In genomic region chr19:14566564-14567021, GRCm38 (mm10) we compare ENCODE assay signal across 9 mouse cellular contexts. TPM values are rescaled to one million over a fixed set of nuclear protein-coding genes. Genes with fewer than 3 reads are reported as not detected.
A peak's percentile ranks its signal among the peaks of the same experiment; 100 is the strongest.
DNase-seq lines count a peak whose midpoint lies in the region; ATAC-seq and TF ChIP-seq lines count a peak whose summit lies in the region.
"Had no signal": no experiment of that assay in that cellular context is flagged by ENCODE, and none has a peak within 500 bp of the region (broad histone marks: within the 10 kb centered on the region; RNA-seq: fewer than 3 reads in every experiment).

No protein-coding gene starts in this region.

- DNase-seq in right cerebral cortex, adult 18-20 months, result peak; percentile 2
- no peak for DNase-seq in right cerebral cortex, postnatal 4 days
- DNase-seq in midbrain, embryonic 10.5 days (ENCODE audit: low spot score), result peak; percentile 56
- DNase-seq in thymus, postnatal 25 days, result no peak
- no peak for DNase-seq in stomach, postnatal 0 days (ENCODE audit: low spot score)
- DNase-seq: thymus, adult 18-20 months had no signal

- no peak for TF ChIP-seq EP300 in stomach, postnatal 0 days (optimal IDR thresholded peaks at IDR 0.05)

- TF ChIP-seq CTCF in stomach, postnatal 0 days (IDR thresholded peaks at IDR 0.05; ENCODE audit: low read depth), result no peak

- H3K36me3 ChIP-seq in forebrain, embryonic 15.5 days, result no peaks in the 10 kb centered on the region
- 0 out of 2 replicates have a peak, but pooled peaks cover 13% of the 10 kb centered on the region for H3K36me3 ChIP-seq in midbrain, embryonic 10.5 days
- H3K36me3 ChIP-seq in stomach, postnatal 0 days (ENCODE audit: control insufficient read depth, insufficient read depth, low read length), result no peaks in the 10 kb centered on the region
- H3K36me3 ChIP-seq: embryonic facial prominence, embryonic 15.5 days had no signal

- H3K4me1 ChIP-seq in forebrain, embryonic 15.5 days, result peaks cover 25% of the 10 kb centered on the region
- peaks cover 77% of the 10 kb centered on the region for H3K4me1 ChIP-seq in midbrain, embryonic 10.5 days
- no peaks in the 10 kb centered on the region for H3K4me1 ChIP-seq in stomach, postnatal 0 days (replicated peaks; ENCODE audit: control insufficient read depth, insufficient read depth)

- H3K9ac ChIP-seq in forebrain, embryonic 15.5 days (replicated peaks), result no peak overlapping the region
- no peak overlapping the region for H3K9ac ChIP-seq in stomach, postnatal 0 days (ENCODE audit: low read length)
- H3K9ac ChIP-seq: embryonic facial prominence, embryonic 15.5 days had no signal

- H3K27me3 ChIP-seq in forebrain, embryonic 15.5 days, result no peaks in the 10 kb centered on the region
- no peaks in the 10 kb centered on the region; the same call in 1 of the 2 replicates for H3K27me3 ChIP-seq in midbrain, embryonic 10.5 days (ENCODE audit: low read depth, poor library complexity, severe bottlenecking)
- no peaks in the 10 kb centered on the region for H3K27me3 ChIP-seq in stomach, postnatal 0 days (ENCODE audit: control insufficient read depth, insufficient read depth, low read length)
- H3K27me3 ChIP-seq: embryonic facial prominence, embryonic 15.5 days had no signal

- H3K4me3 ChIP-seq in forebrain, embryonic 15.5 days, result no peak overlapping the region
- 0 out of 2 replicates have a peak overlapping the region, but pooled peaks have one; percentile 16 for H3K4me3 ChIP-seq in midbrain, embryonic 10.5 days
- no peak overlapping the region for H3K4me3 ChIP-seq in stomach, postnatal 0 days (ENCODE audit: low read depth, low read length)
- H3K4me3 ChIP-seq: embryonic facial prominence, embryonic 15.5 days had no signal

- 10% methylated on average over 5 of the region's 5 CpGs for WGBS in forebrain, embryonic 15.5 days
- 18% methylated on average over 5 of the region's 5 CpGs for WGBS in midbrain, embryonic 10.5 days
- WGBS in stomach, postnatal 0 days, result 58% methylated on average over 5 of the region's 5 CpGs

- H3K27ac ChIP-seq in forebrain, embryonic 15.5 days (replicated peaks), result no peak overlapping the region
- H3K27ac ChIP-seq in midbrain, embryonic 10.5 days (replicated peaks), result peak overlapping the region; percentile 64
- no peak overlapping the region for H3K27ac ChIP-seq in stomach, postnatal 0 days (replicated peaks)
- H3K27ac ChIP-seq: embryonic facial prominence, embryonic 15.5 days had no signal

- no peak overlapping the region for H3K4me2 ChIP-seq in forebrain, embryonic 15.5 days (replicated peaks)
- no peak overlapping the region for H3K4me2 ChIP-seq in stomach, postnatal 0 days (replicated peaks; ENCODE audit: low read depth)
- H3K4me2 ChIP-seq: embryonic facial prominence, embryonic 15.5 days had no signal

- no peaks in the 10 kb centered on the region for H3K9me3 ChIP-seq in forebrain, embryonic 15.5 days
- H3K9me3 ChIP-seq in midbrain, embryonic 10.5 days (replicated peaks), result no peaks in the 10 kb centered on the region
- no peaks in the 10 kb centered on the region for H3K9me3 ChIP-seq in stomach, postnatal 0 days (ENCODE audit: control insufficient read depth, low read length)
- H3K9me3 ChIP-seq: embryonic facial prominence, embryonic 15.5 days had no signal

- peak; percentile 75 for ATAC-seq in forebrain, embryonic 15.5 days (replicated peaks)
- no peak for ATAC-seq in megakaryocyte progenitor cell, adult 5-6 weeks (replicated peaks; ENCODE audit: poor library complexity)
- ATAC-seq in stomach, postnatal 0 days (ENCODE audit: low FRiP score, low TSS enrichment), result no peak

RNA-seq across cellular contexts. Expression of gene Tle4, which starts 31.3 kb away (rescaled TPM):
- 34.9 and 37.5 TPM in 2 replicates for polyA plus RNA-seq in forebrain, embryonic 15.5 days (2015; fragmentation: Nextera tagmentation; extraction: Ambion mirVana)
- polyA plus RNA-seq in midbrain, embryonic 10.5 days (2016; fragmentation: Nextera tagmentation; extraction: Ambion mirVana), result 19.0 and 23.6 TPM in 2 replicates
- total RNA-seq in megakaryocyte progenitor cell, adult 5-6 weeks (2015), result 27.1 and 27.9 TPM in 2 replicates
- total RNA-seq in megakaryocyte progenitor cell, adult 5-6 weeks (2017), result 15.4 and 18.2 TPM in 2 replicates
- polyA plus RNA-seq in stomach, postnatal 0 days (2015; fragmentation: Nextera tagmentation; extraction: Ambion mirVana), result 5.1 and 5.7 TPM in 2 replicates

Comparison
In these comparisons a context has a peak if more than half of its experiments do, and no peak if none do; other contexts are left out.
1. DNase-seq: peak in right cerebral cortex, adult 18-20 months (single experiment) and midbrain, embryonic 10.5 days (single experiment); none in right cerebral cortex, postnatal 4 days (single experiment), thymus, postnatal 25 days (single experiment) and stomach, postnatal 0 days (single experiment).